In the genomic region with DNA sequence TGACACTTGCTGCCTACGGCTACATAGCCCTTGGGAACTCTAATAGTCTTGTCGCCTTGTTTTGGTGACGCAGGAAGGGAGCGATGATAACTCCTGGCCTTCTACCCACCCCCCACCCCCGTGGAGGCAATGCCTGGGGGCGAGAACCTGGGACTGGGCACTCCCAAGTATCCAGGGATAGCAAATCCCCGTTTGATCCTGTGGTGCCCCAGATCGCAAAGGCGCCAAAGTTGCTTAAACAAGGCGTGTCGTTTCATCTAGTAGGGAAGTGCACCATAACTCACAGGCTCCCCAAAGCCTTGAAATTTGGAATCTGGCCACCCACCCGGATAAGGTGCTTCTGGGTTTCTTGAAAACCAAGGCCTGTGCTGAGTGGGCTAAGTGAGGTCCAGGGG, we compare ENCODE assay signal across 7 mouse cellular contexts. TPM values are rescaled to one million over a fixed set of nuclear protein-coding genes. Genes with fewer than 3 reads are reported as not detected.
DNase-seq lines count a peak whose midpoint lies in the region; ATAC-seq and TF ChIP-seq lines count a peak whose summit lies in the region.

No protein-coding gene starts in this region.

- H3K4me1 ChIP-seq in forebrain, embryonic 11.5 days (replicated peaks; ENCODE audit: control insufficient read depth, insufficient read depth, low read length): peaks cover 2% of the 10 kb centered on the region; the same call in 1 of the 2 replicates
- peaks cover 14% of the 10 kb centered on the region; the same call in 1 of the 2 replicates for H3K4me1 ChIP-seq in kidney, postnatal 0 days (replicated peaks; ENCODE audit: insufficient read depth, low read length)
- peaks cover 25% of the 10 kb centered on the region for H3K4me1 ChIP-seq in midbrain, embryonic 10.5 days

- no peaks in the 10 kb centered on the region; the same call in 1 of the 2 replicates for H3K36me3 ChIP-seq in forebrain, embryonic 11.5 days (ENCODE audit: control insufficient read depth, insufficient read depth, low read length)
- H3K36me3 ChIP-seq in kidney, postnatal 0 days (ENCODE audit: insufficient read depth, low read length): 0 out of 2 replicates have a peak, but pooled peaks cover 12% of the 10 kb centered on the region
- H3K36me3 ChIP-seq in midbrain, embryonic 10.5 days: peaks cover 11% of the 10 kb centered on the region

- peak; percentile 67 for ATAC-seq in forebrain, embryonic 11.5 days (replicated peaks; ENCODE audit: low FRiP score)
- peak; percentile 6 for ATAC-seq in kidney, postnatal 0 days (replicated peaks; ENCODE audit: low FRiP score, low read depth)

- no peak overlapping the region for H3K27ac ChIP-seq in forebrain, embryonic 11.5 days (ENCODE audit: low read depth, low read length)
- peak overlapping the region; percentile 65 for H3K27ac ChIP-seq in kidney, postnatal 0 days
- H3K27ac ChIP-seq in midbrain, embryonic 10.5 days (replicated peaks): peak overlapping the region; percentile 89

- H3K4me3 ChIP-seq in forebrain, embryonic 11.5 days (ENCODE audit: low read depth, low read length): peak overlapping the region; percentile 49
- H3K4me3 ChIP-seq in kidney, postnatal 0 days (replicated peaks; ENCODE audit: low read depth, low read length): peak overlapping the region; percentile 74
- peak overlapping the region; percentile 62 for H3K4me3 ChIP-seq in midbrain, embryonic 10.5 days

- under 1% methylated on average over 12 of the region's 12 CpGs for WGBS in forebrain, embryonic 11.5 days
- WGBS in kidney, postnatal 0 days: under 1% methylated on average over 12 of the region's 12 CpGs
- WGBS in midbrain, embryonic 10.5 days: 2% methylated on average over 12 of the region's 12 CpGs

- H3K4me2 ChIP-seq in forebrain, embryonic 11.5 days (ENCODE audit: low read depth, low read length, severe bottlenecking): peak overlapping the region; percentile 89
- H3K4me2 ChIP-seq in kidney, postnatal 0 days (ENCODE audit: low read length): peak overlapping the region; percentile 92

- peak; percentile 48 for DNase-seq in ovary, postnatal 36 days (ENCODE audit: low spot score)
- no peak for DNase-seq in ovary, adult 18-20 months (ENCODE audit: low spot score)
- peak; percentile 75 for DNase-seq in cerebellum, adult 9-11 months
- DNase-seq in forebrain, embryonic 11.5 days (ENCODE audit: low spot score): no peak
- peak; percentile 41 for DNase-seq in kidney, postnatal 0 days (ENCODE audit: low spot score)
- DNase-seq in midbrain, embryonic 10.5 days (ENCODE audit: low spot score): no peak
- DNase-seq in frontal cortex, postnatal 14 days (ENCODE audit: low spot score in 2 of 2): no peak

- H3K9ac ChIP-seq in forebrain, embryonic 11.5 days (ENCODE audit: low read length): peak overlapping the region; percentile 65
- H3K9ac ChIP-seq in kidney, postnatal 0 days (ENCODE audit: low read depth, low read length): peak overlapping the region; percentile 69

- no peaks in the 10 kb centered on the region for H3K9me3 ChIP-seq in forebrain, embryonic 11.5 days (ENCODE audit: control insufficient read depth, low read length)
- no peaks in the 10 kb centered on the region for H3K9me3 ChIP-seq in kidney, postnatal 0 days (replicated peaks; ENCODE audit: low read length)
- H3K9me3 ChIP-seq in midbrain, embryonic 10.5 days (replicated peaks): no peaks in the 10 kb centered on the region

- TF ChIP-seq CTCF in kidney, postnatal 0 days (IDR thresholded peaks at IDR 0.05; ENCODE audit: low read depth): no peak

- no peaks in the 10 kb centered on the region for H3K27me3 ChIP-seq in forebrain, embryonic 11.5 days (ENCODE audit: control insufficient read depth, insufficient read depth, low read length)
- no peaks in the 10 kb centered on the region for H3K27me3 ChIP-seq in kidney, postnatal 0 days (ENCODE audit: insufficient read depth, low read length)
- no peaks in the 10 kb centered on the region for H3K27me3 ChIP-seq in midbrain, embryonic 10.5 days (ENCODE audit: low read depth, poor library complexity, severe bottlenecking)

RNA-seq across cellular contexts. Expression of gene Smim11, which starts 0.3 kb away (rescaled TPM):
- polyA plus RNA-seq in forebrain, embryonic 11.5 days (2014; fragmentation: Nextera tagmentation; extraction: Ambion mirVana): 115 and 123 TPM in 2 replicates
- polyA plus RNA-seq in kidney, postnatal 0 days (2015; fragmentation: Nextera tagmentation; extraction: Ambion mirVana): 133 and 145 TPM in 2 replicates
- polyA plus RNA-seq in midbrain, embryonic 10.5 days (2016; fragmentation: Nextera tagmentation; extraction: Ambion mirVana): 126 and 133 TPM in 2 replicates

RNA-seq across cellular contexts. Expression of gene Kcne2, which starts 9.2 kb away (rescaled TPM):
- polyA plus RNA-seq in forebrain, embryonic 11.5 days (2014; fragmentation: Nextera tagmentation; extraction: Ambion mirVana): 0.45 TPM in 1 of 2 replicates, not detected in the other
- 0.11 and 0.13 TPM in 2 replicates for polyA plus RNA-seq in kidney, postnatal 0 days (2015; fragmentation: Nextera tagmentation; extraction: Ambion mirVana)
- 0.23 and 0.29 TPM in 2 replicates for polyA plus RNA-seq in midbrain, embryonic 10.5 days (2016; fragmentation: Nextera tagmentation; extraction: Ambion mirVana)

RNA-seq across cellular contexts. Expression of gene Fam243, which starts 19.8 kb away (rescaled TPM):
- not detected in 2 replicates for polyA plus RNA-seq in forebrain, embryonic 11.5 days (2014; fragmentation: Nextera tagmentation; extraction: Ambion mirVana)
- polyA plus RNA-seq in kidney, postnatal 0 days (2015; fragmentation: Nextera tagmentation; extraction: Ambion mirVana): 0.13 TPM in 1 of 2 replicates, not detected in the other
- 0.07 TPM in 1 of 2 replicates, not detected in the other for polyA plus RNA-seq in midbrain, embryonic 10.5 days (2016; fragmentation: Nextera tagmentation; extraction: Ambion mirVana)

RNA-seq across cellular contexts. Expression of gene Kcne1, which starts 57.9 kb away (rescaled TPM):
- 0.29 TPM in 1 of 2 replicates, not detected in the other for polyA plus RNA-seq in forebrain, embryonic 11.5 days (2014; fragmentation: Nextera tagmentation; extraction: Ambion mirVana)
- polyA plus RNA-seq in kidney, postnatal 0 days (2015; fragmentation: Nextera tagmentation; extraction: Ambion mirVana): 12.2 and 13.1 TPM in 2 replicates
- 0.41 and 0.55 TPM in 2 replicates for polyA plus RNA-seq in midbrain, embryonic 10.5 days (2016; fragmentation: Nextera tagmentation; extraction: Ambion mirVana)

Comparison
In these comparisons a context has a peak if more than half of its experiments do, and no peak if none do; other contexts are left out.
1. DNase-seq: peak in ovary, postnatal 36 days (single experiment), cerebellum, adult 9-11 months (single experiment) and kidney, postnatal 0 days (single experiment); none in ovary, adult 18-20 months (single experiment), forebrain, embryonic 11.5 days (single experiment), midbrain, embryonic 10.5 days (single experiment) and frontal cortex, postnatal 14 days (0 of 2).
2. Peak in every context shown above with its lines, with median percentiles within 50 percentile points of each other: H3K4me3 ChIP-seq.